Mouse (Mus musculus) brain, adult 2 months (tissue): ENCODE results near the gene Actr8.
A peak's percentile ranks its signal among the peaks of the same experiment; 100 is the strongest.

Experiments used
- DNase-seq: peaks from one replicate; pipeline ENCODE4 v3.0.0; 2011; ENCODE audit warnings: low read depth, low spot score

Actr8 gene

DNA sequence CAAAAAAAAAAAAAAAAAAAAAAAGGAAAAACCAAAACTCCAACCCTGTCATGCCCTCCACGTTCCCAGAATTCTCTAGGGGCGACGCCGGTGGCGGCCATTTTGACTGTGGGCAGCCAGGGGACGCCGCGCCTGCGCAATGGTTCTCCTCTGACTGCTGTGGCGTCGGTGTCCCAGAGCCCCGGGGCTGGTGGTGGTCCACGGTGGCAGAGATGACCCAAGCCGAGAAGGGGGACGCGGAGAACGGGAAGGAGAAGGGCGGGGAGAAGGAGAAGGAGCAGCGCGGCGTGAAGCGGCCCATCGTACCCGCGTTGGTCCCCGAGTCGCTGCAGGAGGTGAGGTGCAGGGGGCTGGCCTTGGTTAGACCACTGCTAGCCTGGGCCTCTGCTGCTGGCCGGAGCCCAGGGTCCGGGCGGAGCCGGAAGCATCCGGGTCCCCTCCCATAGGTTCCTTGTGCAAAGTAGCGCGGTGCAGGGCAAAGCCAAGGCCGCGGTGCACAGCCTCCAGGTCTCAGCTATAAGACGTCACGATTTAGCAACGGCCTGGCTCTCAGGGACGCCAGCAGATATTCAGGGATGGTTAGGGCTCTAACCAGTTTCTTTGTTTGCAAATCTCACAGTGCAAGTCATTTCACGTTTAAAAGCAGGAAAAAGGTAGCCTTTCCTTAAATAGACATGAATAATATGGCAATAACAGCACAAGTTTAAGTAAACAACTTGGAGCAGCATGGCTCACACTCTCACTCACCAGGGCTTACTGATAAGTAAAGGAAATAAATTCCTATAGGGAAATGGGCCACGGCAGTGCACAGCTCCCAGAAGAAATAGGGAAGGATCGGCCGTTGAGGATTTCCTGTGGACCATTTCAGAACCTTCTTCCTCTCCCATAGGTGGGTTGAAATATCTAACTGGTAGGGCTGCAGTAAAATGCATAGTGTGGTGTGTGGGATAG is at the start of gene Actr8:
Gene Actr8, plus strand, starts transcription at position 84 of the 951 bp plus-strand sequence.
- DNase-seq: peak; percentile 92

DNA sequence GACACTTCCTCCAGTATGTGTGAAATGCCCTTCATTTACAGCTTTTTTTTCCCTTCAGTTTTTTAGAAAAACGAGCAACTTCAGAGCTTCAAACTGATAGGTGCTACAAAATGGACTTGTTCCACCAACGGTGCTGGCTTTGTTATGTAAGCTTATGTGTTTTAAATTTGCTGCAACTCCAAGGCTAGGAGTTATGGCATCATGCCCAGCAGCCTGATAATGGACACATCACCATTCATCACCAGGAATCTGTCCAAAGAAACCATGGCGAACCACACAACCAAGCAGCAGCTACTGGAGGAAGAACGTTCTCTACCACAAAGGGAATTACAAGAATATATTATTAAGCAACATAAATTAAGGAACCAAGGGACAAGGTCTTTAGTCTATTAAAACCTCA is 49.2 kb upstream of the Actr8 start:
- peak; percentile 62 for DNase-seq

DNA sequence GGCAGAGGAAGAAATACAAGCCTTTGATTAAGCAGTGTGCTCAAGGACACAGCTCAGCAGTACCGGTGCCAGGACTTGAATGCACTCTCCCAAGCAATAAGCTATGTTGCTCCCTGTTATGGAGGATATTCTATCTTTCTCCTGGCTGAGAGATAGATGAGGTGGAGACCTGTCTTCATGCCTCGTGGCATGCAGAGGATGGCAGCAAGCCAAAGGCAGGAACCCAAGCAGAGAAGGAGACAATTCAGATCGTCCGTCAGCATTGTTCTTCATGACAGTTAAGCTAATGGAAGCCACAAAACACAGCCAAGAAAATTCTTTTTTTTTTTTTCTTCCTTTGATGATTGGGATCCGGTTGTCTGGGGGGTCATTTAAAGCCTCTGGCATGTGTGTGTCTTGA is 42.6 kb upstream of the Actr8 start:
- no peak for DNase-seq

DNA sequence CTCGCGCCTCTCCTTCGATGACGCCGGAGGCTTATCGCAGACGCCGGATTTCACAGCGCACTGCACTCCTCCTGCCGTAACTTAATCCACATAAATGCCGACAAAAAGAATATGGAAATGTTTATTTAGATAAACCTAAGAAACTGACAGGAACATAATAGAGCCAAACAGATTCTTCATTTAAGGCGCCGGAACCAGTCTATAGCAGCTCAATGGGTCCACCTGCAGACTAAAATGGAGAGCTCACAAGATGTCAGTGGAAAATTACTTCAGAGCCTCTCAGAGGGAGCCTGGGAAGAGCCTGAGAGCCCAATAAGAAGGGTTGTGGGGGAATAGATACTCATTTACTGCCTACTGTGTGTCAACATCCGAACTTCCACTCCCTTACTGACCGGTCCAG is 40.7 kb upstream of the Actr8 start:
- DNase-seq: peak; percentile 85

DNA sequence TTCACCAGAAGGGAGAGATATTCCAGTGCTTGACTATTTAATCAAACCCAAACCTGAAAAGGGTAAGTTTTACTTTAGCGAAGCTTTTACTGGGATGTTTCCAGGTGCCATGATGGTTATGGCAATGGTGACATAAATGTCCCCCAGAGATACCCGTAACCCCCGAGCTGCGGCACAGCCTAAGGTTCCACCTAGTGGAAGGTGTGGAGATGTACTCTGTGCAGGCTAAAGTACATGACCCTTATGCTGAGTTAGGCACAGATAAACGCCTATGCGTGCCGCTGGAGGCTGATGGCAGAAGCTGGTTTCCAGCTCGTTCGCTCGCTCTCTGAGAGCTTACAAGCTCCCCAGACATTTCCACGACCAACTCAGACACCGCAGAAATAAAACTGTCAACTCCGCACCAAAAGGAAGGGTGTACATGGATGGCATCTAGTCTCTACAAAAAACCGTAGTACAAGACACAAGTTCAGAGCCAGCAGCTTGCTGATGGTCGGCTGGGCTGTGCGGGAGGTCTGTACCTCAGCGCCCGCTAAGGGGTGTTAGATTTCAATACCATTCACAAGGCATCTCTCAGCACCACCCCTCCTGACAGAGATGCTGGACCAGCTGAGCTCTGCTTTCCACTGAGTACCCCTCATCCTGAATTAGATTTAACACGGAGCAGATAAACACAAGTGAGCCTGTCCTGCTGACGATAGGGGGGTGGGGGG is 38.4 kb upstream of the Actr8 start:
- DNase-seq: peak; percentile 24

DNA sequence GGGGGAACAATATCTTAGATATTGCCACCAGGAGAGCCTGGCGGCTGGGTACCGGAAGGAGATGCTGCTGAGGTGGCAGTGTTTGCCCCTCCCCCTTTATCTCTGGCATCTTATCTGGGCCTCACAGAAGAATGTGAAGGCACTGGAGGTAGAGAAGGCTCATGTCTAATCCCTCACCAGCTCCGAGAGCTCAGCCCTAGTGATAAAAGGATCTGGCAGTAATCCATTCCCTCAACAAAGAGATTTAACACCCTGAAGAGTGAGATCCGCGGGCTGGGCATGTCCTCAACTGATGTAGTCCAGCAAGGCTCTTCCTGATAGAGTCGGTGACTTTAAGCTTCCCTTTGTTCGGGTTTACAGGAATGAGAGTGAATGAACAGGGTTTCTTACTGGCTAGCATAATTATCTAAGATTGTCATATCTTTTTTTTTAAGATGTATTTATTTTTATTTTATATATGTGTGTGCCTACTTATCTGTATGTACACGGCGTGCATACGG is 37.8 kb upstream of the Actr8 start:
- DNase-seq: peak; percentile 14

DNA sequence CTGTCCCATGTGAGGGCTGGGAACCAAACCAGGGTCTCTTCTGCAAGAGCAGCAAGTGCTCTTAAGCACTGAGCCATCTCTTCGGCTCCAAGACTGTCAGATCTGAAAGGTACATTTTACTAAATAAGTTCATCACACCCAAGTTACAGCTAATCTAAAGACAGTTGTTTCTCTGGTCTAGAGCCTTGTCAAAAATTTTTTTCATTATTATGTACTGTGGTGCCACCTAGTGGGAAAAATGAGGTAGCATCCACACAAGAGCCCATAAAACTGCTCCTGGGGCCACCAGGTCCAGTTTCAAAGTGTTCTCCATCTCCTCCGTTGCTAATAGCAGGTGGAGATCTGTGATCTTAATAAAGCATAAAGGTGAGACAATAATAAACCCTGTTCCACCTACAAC is 37.3 kb upstream of the Actr8 start:
- DNase-seq: peak; percentile 69

DNA sequence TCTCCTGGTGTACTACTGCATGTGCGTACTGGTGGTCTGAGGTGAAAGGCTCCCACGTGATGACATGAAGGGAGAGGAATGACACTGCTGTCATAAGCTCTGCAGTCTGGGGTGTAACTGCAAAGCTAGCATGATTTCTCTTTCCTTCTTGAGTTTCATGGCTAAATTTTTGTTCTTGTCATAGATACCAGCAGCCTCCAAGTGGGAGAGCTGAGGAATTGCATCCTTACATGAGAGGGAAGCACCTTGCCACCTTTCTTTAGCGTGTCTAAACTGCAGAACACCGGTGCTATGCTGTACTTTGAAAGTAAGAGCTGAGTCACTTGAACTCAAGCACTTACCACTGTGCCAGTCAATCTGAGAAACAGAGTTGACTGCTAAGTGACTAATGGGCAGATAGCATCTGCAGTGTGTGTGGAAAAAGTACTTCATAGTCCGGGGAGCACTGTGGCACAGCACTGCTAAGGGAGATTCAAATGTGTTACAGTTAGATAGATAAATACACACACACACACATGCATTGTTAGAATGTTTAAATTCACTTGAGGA is 31.3 kb upstream of the Actr8 start:
- DNase-seq: peak; percentile 51

DNA sequence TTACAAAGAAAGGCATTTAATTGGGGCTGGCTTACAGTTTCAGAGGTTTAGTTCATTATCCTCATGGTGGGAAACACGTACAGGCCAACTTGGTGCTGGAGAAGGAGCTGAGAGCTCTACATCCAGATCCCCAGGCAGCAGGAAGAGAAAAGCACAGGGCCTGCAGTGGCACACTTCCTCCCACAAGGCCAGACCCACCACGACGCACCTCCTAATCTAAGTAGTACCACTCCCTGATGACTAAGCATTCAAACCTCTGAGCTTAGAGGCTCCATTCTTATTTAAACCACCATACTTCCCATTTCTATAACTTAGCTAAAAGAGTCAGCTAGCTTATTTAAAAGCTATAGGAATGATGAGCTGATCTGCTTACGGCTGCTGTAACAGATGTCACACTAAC is 27.3 kb upstream of the Actr8 start:
- DNase-seq: no peak

DNA sequence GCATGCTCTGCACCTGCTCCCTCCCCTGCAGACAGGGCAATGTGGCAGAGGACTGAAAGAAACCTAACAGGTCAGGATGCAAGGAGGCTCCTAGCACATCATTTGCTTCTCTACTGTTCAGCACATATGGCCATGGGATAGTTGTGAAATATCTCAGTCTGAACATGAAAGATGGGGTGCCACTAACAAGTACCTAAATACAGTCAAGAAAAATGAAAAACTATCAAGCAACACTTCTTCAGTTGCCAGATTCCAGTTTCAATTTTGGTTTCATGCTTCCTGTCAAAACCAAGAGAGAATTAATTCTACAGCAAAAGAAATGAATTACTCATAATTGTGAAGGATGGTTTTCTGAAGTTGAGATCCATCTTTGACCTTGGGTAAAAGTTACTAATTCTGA is 20.7 kb upstream of the Actr8 start:
- DNase-seq: peak; percentile 56

DNA sequence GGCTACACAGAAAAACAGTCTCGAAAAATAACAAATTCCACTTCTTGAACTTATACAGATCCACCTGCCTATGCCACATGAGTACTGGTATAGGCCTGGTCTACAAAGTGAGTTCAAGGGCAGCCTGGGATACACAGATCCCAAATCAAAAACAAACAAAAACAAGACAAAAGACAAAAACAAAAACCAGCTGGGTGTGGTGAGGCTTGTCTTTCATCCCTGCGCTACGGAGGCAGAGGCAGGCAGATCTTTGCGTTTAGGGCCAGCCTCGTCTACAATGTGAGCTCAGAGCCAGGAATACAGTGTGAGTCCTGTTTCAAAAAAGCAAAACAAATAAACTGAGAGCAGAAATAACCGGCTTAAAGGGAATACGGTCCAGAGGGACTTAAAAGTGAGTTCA is 10.5 kb upstream of the Actr8 start:
- no peak for DNase-seq

DNA sequence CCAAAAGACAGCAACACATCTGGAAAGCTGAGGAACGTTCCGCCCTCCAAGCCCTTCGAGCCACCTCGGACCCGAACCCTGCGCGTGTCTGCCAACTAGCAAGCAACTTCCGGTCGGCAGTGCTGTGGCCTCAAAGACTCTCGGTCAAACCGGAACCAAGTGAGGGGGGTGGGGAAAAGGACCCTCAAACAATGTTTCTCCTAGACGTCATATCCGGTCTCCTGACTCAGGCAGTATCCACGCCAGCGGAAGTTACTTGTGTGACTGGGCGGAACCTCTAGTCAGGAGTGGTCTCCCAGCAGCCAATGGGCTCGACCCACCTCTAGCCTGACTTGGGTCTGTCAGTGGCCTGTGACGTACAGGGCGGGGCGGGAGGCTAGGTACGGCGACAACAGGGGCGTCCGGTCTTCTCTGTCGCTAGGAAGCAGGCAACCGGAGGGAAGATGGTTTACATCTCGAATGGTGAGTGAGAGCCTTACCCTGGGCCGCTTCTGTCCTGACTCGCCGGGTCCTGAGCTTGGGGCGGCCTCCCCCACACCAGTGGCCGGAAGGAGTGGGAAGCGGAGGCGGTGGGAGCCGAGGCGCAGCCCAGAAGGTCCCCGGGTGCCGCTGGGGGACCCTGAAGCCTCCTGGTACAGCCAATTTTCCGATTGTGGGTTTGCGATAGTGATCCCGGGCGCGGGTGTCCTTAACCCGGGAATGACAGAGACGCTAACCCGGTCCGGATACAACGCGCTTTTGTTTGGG is 9.9 kb upstream of the Actr8 start, which contains the start of gene Selenok:
Gene Selenok, plus strand, starts transcription at position 234 of the 747 bp plus-strand sequence.
- peak; percentile 100 for DNase-seq

DNA sequence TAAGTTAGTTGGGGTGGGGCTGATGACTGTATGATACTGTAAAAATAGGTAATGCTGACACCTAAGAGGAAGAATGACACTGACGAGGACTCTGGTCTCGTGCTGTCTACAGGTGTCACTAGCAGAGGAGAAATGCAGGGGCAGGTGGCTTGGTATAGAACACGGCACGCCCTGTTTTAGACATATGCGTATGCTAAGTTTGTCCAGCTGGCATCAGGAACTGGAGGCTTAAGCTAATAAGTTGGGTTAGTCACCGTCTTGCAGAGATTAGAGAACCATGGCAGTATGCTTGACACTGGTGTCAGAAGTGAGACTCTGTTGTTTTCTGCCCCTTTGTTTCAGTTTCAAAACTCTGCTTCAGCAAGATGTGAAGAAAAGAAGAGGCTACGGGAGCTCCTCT is 6.7 kb upstream of the Actr8 start:
- DNase-seq: no peak

DNA sequence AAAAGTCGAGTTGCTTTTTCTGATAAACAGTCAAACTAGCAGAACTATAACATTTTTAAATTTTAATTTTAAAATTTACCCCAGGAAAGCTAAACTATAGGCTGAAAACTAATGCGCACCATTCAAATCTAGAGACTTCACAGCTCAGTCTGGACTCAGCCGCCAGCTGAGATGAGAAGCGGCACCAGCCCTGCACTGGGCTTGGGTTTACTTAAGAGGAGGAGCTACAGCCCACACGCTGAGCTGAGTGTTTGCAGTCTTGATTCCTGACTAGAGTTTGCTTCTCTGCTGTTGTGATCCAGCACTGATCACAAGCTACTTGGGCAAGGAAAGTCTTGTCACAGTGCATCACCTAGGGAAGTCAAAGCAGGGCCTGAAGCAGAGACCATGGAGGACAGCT is 6.1 kb upstream of the Actr8 start:
- DNase-seq: peak; percentile 43

DNA sequence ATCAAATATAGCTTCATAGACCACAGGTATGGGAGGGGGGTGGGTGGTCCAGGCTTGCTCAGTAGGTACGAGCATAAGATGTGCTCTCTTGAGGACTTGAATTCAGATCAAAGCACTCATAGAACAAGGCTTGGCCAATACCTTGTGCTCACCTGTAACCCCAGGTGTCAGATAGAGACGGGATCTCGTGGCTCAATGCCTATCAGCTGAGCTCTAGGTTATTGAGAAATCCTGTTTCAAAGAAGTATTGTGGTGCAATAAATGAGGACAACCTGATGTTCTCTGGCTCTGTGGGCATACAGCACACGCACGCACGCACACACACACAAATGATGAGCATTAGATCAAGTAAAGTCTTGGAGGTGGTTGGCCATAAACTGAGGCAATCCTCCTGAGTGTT is 1.2 kb upstream of the Actr8 start:
- no peak for DNase-seq

DNA sequence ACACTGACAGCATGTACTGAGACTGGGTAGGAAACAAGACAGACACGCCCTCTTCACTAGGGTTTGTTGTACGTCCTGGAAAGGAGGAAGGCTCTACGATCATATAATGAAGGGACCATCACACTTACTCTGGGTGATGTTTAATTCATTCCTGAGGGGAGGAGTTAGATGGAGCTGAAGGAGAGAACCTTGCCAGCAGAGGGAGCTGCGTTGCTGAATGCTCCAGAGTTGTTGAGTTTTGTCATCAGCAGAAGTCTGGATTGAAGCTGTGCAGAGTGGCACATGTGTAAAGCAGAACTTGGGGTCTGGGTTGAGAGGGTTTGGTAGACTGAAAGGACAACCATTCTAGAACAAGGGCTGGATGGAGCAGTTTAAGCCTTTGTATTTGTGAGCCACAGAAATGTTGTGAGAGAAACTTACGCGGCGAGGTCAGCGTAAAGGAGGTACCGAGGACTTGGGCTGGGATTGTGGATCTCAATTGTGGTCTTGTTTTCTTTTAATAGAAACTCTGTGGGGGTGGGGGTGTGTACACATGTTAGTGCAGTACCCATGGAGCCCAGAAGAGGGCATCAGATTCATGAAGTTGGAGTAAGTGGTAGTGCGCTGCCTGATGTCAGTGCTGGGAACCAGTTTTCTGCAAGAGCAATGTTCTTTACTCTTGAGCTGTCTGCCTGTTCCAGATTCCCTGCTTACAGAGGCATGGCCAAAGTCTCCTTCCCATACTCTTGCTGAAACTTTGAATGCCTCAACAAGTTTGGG is 2.5 kb downstream of the Actr8 start:
- peak; percentile 58 for DNase-seq

DNA sequence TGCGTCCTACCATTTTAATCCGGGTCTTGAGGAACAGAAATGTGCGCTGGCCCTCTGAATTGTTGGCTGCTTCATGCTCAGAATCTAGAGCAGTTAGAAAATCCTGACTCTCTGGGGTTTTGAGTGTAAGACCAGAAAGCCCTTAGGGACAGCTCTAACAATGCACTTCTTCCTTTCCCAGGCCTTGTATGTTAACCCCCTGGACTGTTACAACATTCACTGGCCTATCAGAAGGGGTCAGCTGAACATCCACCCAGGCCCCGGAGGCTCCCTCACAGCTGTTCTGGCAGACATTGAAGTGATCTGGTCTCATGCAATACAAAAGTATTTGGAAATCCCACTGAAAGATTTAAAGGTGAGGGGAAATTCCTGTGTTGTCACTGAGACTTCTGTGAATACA is 8.0 kb downstream of the Actr8 start:
- no peak for DNase-seq

DNA sequence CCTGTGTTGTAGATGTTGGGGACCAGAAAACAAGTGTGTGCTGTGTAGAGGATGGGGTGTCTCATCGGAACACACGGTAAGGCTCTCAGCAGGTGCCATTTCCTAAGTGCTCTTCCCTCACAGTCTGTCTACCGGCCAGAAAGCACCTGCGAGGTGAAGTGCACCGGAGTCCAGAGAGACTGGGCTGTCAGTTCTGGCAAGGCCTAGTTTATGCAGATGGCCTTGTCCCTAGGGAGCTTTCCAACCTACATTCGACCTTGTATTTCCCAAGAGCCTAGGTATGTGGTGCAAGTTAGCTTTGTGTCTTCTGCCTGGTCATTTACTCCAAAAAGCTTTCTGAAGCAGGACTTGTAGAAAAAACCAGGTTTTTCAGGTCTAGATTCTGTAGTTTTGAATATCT is 9.1 kb downstream of the Actr8 start:
- DNase-seq: peak; percentile 38

DNA sequence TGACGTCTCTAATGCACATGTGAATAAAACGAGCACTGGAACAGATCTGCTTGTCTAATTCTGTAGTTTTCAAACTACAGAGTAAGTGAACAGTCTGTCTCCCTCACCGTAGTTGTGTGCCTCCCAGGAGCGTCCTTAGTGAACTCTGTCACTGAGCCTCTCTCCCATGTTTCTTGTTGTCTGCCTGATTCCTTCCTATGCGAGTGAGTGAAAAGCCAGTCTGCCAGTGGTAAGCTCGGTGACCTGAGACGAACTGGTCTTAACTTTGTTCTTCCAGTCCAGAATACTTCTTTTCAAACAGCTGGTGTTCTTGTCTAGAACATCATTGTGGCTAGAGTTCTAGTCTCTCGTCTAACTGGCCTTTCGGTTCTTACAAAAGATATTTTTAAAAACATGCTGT is 9.6 kb downstream of the Actr8 start:
- no peak for DNase-seq

DNA sequence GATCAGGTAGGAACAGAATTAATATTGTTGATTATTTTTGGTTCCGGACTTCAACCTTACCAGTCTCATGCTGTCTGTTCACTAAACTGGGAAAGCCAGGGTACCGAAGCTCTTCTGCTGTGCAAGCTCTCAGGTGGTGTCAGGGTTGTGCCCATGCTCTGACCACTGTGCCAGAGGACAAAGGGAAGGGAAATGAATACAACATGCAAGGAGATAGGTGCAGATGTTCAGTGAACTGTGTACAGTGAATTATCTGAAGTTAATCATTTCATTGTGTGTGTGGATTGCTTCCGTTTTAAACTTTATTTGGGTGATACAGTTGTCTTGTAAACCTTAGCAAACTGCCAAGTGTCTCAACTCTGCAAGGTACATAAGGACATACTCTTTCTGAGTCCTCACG is 10.2 kb downstream of the Actr8 start:
- no peak for DNase-seq

DNA sequence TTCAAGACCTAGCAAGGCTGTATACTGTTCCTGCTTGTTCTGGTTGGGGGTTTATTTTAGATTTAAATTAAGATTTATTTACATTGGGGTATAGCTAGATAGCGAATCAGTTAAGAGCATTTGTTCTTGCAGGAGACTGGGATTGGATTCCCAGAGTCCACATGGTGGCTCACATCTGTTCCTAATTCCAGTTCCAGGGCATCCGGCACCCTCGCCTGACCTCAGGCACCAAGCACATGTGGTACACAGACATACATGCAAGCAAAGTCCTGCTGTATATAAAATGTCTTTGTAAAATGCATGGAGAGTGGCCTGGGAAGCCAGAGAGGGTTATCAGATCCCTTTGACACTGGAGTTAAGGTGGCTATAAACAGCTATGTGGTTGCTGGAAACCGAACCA is 16.8 kb downstream of the Actr8 start:
- no peak for DNase-seq
